Mouse (Mus musculus): ENCODE data around the gene Slc35b3.
A peak's percentile ranks its signal among the peaks of the same experiment; 100 is the strongest.

Slc35b3 gene

DNA sequence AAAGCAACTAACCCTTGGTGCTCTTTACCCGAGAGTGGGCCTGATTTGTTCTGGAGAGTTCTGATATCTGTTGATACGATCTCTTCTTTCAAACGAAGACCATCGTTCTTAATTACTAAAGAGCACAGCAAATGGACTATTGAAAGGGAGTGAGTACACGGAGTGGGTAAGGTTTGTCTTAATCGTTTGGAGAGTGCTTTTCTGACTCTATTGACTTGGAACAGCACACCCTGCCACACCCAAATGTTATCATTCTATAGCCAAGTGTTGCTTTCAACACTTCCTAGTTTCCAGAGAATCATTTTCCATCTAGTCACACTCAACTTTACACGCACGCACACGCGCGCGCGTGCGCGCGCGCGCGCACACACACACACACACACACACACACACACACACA, 19.4 kb downstream of the Slc35b3 start:
- no peak for DNase-seq (ENCODE audit: low read depth in 2 of 2, low spot score in 2 of 2)

DNA sequence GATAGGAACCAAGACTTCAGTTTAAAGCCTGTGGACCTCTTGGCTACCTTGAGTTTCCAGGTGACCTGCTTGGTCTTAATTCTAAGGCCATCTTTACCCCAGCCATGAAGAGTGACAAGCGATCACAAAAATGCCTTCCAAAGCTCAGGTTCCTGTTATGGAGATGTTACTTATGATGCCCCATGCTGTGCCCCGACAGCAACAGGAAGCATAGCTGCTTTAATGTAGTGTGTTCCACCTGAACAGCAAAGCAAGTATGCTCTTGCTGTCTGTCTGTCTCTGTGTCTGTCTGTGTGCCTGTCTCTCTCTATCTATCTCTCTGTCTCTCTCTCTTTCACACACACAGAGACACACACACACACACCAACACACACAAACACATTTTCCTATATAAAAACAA, 22.2 kb downstream of the Slc35b3 start:
- peak in 1 of 2 experiments; percentile 5 for DNase-seq (ENCODE audit: low read depth in 2 of 2, low spot score in 2 of 2)

- DNase-seq (ENCODE audit: low read depth in 2 of 2, low spot score in 2 of 2) = peak; percentile 8 to 19
Observed at GRCm38 (mm10) chr13:38936860-38937471, 23.7 kb downstream of the Slc35b3 start.

- no peak for DNase-seq (ENCODE audit: low read depth in 2 of 2, low spot score in 2 of 2)
Observed at GRCm38 (mm10) chr13:38935856-38936446, 24.7 kb downstream of the Slc35b3 start.

DNA sequence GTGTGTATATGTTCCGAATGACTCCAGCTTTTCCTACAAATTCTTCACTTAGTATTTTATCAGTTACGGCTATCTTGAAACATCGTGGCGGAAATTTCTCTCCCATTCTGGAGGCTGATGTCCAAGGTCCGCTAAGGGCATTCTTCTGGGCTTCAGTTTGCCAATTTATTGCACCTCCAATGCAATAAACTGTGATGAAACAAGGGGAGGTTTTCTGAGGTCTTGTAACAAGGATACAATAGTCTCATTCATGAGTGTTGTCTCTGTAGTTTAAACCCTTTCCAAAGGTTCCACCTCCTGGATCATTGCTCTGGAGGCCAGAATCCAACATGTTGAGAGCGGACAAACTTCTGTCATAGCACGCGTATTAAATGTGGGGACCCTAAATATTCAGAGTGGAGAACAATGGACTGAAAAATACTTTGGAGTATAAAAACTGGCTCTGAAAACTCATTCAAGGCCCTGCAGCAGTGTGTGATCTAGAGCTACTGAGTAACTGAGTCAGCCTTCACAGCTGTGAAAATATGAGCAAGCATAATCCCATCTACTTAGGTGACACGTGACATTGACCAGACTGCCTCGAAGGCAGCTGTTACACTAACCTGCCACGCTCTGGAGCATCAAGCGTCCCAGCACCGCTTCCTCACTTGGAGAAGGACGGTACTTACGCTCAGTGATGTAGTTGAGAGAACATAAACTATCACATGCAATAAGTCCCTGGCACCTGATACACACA, 30.7 kb downstream of the Slc35b3 start:
- no peak for DNase-seq (ENCODE audit: low read depth in 2 of 2, low spot score in 2 of 2)

- DNase-seq (ENCODE audit: low read depth in 2 of 2, low spot score in 2 of 2) = no peak
Observed at GRCm38 (mm10) chr13:38922676-38923075, 38.0 kb downstream of the Slc35b3 start.

- no peak for DNase-seq (ENCODE audit: low read depth in 2 of 2, low spot score in 2 of 2)
Observed at GRCm38 (mm10) chr13:38921306-38921705, 39.4 kb downstream of the Slc35b3 start.

DNA sequence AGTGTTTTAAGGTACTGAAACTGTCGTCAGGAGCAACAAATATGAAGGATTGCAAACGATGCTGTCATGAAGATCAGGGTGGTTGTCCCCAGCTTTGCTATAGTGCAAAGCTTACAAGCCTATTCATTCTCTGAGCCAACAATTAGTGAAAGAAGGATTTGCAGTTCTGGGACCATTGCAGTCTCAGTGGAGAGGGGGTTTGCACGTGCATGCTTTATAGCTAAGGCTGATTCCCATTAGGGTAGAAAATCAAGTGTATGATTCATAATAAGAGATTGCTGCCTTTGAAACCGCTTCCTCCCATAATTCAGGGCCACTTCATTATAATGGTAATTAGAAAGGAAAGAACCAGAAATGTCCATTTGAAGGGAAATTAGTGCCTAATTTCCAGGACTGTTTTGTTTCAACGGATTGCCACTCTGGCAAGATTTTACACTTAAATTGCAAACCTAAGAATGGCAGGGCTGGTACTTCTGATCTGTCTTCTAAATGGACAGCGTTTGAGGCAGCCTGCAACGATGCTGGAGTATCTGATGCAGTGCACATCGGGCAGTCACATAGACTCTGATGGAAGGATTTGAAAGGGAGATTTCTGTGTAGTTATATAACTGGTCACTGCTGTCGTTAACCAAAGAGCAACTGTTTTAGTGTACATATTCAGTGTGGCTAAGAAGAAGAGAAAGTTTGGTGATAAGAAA, 42.3 kb downstream of the Slc35b3 start:
- DNase-seq (ENCODE audit: low read depth in 2 of 2, low spot score in 2 of 2) = no peak

DNA sequence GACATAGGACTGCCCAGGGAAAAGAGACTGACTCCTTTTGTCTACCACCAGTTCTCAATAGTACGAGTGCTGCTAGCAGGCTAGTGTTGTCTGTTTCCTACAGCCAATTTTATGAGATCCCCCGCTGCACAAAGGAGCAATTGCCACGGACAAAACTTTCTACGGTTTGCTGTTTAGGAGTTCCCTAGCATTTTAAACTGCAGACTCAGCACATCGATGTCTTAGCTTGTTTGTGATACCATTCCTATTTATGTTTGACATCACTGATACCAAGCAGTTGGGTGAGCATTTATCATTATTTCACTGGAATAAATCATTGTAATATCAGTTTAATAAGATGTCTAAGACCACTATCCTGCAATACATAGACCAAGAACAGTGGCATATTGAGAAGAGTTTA, 43.1 kb downstream of the Slc35b3 start:
- no peak for DNase-seq (ENCODE audit: low read depth in 2 of 2, low spot score in 2 of 2)

GRCm38 (mm10) chr13:38914771-38915170, 45.9 kb downstream of the Slc35b3 start:
- DNase-seq (ENCODE audit: low read depth in 2 of 2, low spot score in 2 of 2) = no peak

GRCm38 (mm10) chr13:38892364-38892763, 68.3 kb downstream of the Slc35b3 start:
- no peak for DNase-seq (ENCODE audit: low read depth in 2 of 2, low spot score in 2 of 2)

Data from CD8-positive naive resting alpha-beta T cell, adult 2 months (primary cell).